Mouse (Mus musculus): ENCODE results near the gene Stard3.
A peak's percentile ranks its signal among the peaks of the same experiment; 100 is the strongest.

Gene Stard3

DNA sequence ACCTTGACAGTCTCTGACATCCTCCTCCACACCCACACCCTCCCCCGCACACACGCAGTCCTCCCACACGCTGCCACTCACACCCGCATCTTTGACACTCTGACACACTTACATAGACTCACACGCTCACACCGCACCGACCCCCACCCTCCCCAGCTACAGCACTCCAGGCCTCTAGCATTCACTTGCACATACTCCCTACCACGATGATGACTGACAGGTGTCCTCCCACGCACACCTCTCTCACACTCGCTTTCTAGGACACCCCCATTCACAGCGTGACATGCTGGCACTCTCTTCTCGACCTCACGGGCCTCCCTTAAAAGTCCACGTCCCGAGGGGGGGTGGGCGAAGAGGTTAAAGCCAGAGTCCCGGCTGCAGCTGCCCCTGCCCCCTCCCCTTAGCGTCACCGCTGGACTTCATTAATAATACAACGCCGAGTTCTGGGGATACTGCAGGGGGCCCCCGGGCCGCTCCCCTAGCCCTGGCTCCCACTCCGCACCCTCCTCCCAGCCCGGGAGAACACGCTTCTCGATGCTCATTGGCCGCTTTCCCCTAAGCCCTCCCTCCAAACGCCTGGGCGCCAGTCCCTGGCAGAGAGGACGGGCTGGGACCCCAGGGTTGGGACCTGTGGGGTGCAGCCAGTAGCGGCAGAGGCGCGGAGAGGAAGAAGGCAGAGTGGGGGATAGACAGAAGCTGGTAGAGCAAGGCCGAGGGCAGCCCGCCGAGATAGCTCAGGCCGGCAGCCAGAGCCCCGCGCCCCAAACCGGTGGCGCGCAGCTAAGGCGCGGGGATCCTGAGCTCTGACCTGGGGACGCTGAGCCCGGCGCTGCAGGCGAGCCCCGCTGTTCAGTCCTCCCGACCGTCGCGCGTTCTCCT is 9.8 kb upstream of the Stard3 start, which contains the start of gene Ppp1r1b:
Ppp1r1b (plus strand) TSS at position 322 of the 879 bp plus-strand sequence.
- no peak for DNase-seq (ENCODE audit: low spot score)

DNA sequence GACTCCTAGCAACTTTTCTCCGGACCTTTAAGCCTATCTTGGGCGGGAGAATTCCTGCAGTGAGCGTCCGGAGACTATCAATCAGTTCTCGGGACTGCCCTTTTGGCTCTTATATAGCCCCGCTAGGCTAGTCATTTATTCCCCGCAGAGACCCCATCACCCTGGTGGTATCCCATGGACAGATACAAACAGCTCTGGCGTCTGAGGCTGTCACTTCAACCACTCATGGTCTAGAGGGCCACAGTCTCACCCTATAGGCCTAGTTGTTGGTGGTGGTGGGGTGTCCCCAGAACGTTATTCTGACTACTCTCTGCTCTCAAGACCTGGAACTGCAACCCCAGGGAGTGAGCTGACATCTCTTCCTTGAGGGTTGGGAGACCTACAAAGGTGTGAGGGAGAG is 8.9 kb upstream of the Stard3 start:
- no peak for DNase-seq (ENCODE audit: low spot score)

DNA sequence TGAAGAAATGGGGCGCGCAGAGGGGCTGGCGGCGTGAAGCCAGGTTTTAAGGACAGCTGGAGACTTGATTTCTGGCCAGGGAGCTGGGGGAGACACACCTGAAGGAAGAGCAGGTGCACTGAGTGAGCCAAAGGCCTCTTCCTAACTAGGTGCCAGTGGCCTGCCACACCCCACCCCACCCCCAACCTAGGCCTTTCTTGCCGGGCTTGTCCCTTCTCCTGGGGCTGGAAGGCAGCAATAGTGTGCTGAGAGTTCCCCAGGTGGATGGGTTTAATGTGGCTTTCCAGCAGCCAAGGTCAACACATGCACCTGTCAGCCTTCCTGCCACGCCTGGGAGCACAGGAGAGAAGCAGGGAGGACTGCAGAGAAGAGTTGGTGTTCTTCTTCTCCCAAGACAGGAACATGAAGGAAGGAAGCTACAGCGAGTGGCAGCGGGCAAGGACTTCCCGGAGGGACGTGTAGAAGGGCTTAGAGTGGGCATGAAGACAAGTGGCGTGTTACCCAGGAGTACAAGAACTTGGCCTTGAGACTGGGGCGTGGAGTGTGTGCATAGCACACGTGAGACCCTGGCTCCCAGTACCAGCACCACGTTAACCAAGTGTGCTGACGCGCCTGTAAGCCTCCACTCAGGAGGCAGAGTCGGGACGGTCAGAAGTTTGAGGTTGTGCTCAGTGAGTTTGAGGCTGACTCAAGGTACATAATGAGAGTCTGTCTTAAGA is 5.7 kb upstream of the Stard3 start:
- DNase-seq (ENCODE audit: low spot score) = no peak

DNA sequence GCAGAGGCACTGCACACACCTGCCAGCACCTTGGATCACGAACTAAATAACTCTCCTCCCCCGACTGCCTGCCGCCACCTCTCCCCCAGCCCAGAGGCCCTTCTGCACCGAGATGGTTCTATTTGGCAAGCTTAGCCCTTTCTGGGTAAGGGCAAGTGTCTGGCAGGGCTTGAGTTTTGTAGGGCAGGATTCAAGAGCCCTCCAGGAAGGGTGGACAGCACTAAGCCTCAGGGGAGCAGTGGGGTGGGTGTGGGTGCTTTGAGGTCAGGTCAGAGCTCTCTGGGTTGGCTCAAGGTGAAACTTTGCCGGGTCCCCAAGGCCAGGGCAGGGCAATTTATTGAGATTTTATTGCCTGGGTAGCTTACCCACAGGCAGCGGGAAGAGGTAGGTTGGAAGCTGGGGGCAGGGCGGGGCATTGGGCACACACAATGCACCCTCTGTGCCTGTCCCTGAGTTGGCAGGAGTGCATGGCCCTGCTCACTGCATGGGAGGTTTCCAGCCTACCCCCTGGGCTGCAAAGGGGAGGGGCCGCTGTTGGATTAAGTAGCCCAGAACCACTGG is 4.4 kb upstream of the Stard3 start:
- no peak for DNase-seq (ENCODE audit: low spot score)

DNA sequence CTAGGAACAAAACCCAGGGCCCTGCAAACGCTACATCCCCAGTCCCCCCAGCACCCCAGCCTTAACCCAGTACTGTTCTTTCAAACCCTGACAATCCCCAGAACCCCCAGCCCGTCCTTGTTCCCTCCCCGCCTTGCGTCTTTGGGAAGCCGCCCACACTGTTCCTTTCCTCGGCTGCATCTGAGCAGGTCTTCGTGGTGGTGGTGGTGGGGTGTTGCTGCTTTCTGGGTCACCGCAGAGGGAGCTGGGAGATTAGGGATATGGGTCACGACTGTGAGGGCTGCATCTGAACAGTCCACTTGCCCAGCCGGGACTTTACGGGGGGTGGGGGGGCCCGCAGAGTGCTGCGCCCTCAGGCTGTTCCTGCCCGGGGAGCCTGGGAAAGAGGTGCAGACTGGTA is 3.7 kb upstream of the Stard3 start:
- DNase-seq (ENCODE audit: low spot score) = no peak

DNA sequence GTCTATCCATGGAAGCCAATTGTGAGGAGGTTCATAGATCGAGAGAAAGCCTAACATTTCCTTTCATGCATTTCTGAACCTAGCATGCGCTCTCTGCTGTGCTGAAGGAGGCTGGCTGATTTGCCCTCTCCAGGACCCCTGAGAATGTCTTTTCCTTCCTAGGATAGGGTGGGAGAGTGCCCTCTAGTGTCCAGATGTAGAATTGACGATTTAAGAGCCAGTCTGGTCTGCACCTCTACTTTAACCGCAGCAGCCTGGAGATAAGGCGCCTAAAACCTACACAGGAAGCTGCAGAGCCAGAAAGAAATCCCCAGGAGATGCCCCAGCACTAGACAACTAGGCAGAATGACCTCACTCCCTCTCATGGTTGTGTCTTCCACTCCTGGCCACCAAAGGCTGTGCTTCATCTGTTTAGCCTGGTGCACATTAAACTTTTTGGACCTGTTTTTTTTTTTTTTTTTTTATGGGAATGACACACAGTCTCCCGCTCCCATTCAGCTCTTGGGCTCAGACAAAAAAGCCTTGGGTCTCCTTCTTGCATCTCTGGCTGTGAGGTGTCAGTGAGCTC is 2.4 kb upstream of the Stard3 start:
- no peak for DNase-seq (ENCODE audit: low spot score)

DNA sequence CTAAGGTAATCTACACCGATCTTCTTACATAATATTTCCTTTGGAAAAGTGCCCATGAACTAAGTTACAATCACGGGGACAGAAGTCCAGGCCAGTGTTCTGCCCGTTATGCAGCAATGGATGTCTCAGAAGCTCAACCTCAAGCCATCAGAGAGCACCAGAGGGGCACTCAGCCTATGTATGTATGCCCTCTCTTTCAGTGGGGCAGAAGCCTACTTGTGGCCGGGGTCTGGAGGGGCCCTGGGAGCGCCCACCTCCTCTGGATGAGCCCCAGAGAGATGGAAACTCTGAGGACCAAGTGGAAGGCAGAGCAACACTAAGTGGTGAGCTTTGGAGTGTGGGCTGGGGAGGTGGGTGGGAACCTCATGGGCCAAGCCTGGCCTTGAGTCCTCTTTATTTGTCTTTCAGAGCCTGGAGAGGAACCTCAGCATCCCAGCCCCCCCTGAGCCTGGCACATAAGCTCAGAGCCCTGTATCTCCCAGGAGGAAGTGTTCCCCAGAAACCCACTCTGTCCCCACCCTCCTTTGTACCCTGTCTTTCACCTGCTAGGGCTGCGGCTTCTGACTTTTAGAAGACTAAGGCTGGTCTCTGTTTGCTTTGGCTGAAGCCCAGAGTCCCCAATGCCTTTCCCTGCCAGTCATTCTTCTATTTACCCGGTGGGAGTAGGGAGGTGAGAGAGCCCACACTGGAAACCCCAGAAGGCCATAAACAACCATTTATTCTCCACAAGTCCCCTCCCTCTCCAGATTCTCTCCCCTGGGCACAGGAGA is 1.4 kb upstream of the Stard3 start:
- no peak for DNase-seq (ENCODE audit: low spot score)

DNA sequence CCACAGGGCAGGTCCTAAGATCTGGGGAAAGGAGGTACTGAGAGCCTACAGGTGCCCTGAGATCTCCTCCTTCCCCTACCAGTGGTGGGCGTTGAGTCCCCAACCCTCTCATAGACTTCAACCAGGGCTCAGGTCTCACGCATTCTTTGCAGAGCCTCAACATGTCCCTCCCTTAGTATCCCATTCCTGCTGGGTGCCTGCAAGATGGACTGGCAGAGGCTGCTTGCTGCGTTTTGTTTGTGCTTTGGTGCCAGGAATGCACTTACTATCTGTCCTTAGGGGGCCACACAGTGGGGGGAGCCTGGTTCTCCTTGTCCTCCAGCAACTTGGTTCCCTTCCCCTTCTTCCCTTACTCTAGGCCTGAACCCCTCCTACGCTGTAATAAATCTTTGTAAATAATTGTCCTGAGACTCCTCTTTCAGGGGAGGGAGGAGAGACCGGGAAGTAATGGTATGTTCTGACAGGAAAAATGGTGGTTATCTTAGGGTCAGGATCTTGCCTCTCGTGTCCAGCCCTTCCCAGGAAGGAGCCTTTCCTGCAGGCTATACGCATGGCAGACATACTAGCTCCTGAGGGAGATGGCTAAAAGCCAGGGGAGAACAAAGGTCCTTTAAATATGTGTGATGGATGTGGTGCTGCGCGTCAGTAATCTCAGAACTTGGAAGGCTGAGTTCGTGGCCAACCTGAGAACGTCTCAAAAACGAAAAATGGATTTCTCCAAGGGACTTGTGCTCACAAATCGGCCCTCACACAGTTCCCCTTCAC is 590 bp upstream of the Stard3 start:
- no peak for DNase-seq (ENCODE audit: low spot score)

DNA sequence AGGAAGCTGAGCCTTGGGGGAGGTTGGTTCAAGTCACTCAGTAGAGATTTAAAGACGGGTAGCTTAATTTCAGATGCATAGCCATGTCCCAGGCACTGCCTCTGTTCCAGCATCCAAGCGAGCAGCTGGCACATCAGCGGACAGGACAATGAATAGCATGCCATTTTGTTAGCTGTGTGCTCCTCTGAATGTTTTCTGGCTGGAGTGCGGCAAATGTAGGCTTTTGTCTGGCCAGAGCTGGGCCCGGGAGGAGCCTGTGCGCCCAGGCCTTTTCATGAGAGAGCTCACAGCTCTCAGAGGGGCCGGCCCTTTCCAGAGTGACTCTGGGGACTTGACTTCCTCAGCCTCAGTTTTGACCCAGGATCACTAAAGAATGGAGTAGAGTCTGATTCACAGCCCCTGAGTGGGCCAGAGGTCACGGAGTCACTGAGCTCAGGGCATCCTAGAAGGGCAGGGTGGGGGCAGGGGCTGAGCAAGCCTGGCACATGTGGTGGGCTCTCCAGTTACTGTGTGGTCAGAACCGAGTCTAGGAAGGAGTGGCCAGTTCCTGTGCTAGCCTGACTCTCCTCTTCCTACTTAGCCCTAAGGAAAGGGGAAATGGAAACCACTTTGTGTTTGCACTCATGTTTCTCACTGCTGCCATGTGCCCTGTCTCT is 2.8 kb downstream of the Stard3 start:
- no peak for DNase-seq (ENCODE audit: low spot score)

DNA sequence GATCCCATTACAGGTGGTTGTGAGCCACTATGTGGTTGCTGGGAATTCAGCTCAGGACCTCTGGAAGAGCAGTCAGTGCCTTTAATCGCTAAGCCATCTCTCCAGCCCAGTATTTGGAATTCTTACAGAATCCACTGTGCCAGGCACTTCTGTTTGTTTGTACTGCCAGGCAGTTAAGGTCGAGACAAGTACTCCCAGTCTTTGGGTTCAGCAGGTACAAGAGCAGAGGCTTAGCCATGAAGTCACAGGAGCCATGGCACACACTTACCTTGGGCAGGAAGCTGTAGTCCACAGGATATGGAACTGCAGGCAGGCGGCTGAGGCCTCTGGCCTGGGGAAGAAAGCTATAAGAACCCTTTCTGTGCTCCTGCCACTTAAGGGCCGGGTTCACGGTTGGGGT is 5.6 kb downstream of the Stard3 start:
- DNase-seq (ENCODE audit: low spot score) = no peak

DNA sequence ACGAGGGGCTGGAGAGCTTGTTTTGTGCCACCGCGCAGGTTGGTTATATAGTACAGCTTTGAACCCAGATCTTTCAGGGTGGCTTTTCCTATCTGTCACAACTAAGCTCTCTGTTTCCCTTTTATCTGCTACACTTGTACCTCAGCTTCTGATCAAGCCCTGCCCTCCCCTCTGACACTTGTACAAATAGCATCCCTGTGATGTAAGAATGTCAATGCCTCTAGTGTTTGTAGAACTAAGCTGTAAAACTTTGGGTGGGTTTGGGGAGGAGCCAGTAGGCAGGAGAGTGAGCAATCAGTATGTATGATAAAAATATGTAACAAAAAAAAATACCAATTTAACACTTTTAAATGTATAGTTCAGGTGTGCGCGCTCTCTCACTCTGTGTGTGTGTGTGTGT is 6.2 kb downstream of the Stard3 start:
- DNase-seq (ENCODE audit: low spot score) = no peak

DNA sequence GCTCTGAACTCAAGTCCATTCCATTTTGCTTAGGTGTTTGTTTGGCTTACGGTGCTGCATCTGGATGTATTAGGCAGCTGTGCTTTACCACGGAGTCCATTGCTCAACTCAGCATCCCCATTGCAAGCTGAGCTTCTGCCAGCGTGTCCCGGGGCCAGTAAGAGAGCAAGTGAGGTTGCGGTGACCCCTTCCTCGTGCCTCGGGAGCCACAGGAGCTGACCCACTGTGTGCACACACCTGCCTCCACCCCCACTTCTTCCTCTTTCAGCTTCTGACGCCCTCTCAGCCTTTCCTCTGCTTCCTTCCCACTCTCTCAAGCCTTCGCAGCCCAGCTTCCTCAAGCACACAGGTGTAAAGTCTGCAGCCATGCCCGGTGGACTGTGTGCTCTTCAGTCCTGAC is 8.1 kb downstream of the Stard3 start:
- no peak for DNase-seq (ENCODE audit: low spot score)

DNA sequence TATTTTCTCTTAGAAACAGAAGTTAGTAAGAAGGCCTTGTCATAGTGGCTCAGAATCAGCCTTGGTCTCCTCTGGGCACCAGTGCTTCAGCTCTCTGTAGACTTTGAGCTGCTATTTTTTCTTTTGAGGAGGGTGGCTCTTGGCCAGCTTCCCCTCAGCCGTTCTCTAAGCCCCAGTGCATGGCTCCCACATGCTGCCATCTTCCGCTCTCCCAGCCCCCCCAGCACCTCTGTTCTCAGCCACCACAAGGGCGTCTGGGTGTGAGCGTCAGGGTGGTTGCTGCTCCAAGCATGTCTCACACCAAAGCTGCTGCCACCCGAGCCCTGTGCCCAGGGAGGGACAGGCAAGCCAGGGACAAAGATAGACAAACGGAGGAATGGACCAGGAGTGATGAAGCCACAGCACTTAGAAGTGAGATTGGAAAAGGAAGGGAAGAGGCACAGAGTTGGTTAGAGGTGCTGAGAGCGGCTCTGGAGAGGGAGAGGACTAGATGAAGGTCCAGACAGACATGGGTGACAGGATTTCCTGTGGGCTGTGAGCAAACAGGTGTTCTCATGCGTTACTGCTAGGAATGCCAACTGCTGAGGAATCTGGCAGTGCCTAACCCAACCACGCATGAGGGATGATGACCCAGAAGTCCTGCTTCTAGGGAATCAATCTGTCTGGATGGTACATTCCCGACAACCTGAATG is 9.1 kb downstream of the Stard3 start:
- no peak for DNase-seq (ENCODE audit: low spot score)

DNA sequence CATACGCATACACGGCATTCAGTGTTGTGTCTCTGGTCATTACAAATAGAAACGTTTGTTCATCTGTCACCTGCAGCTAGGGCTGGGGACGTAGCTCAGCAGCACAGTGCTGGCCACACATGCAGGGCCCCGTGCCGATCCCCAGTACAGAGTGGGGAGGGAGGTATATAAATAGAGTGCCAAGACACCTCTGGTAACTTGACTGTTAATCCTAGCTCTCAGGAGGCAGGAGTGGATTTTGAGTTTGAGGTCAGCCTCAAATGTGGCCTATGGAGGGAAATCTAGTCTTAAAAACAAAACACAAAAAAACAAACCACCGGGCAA is 9.7 kb downstream of the Stard3 start:
- DNase-seq (ENCODE audit: low spot score) = no peak

DNA sequence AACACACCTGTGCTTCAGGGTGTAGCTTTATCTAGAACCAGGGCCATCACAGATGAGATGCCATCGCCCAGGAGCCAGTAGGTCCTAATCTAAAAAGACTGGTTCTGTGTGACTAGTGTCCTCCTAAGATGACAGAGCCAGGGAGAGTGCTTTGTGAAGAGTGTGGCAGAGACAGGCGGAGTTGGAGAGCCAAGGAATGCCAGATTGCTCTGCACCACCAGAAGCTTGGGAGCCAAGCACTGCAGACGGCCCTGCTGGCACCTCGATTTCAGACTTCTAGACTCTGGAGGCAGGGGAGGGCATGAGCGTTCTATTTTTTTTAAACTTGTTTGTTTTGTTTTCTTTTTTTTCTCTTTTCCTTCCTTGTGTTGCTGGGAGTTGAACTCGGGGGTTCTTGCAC is 11.2 kb downstream of the Stard3 start:
- no peak for DNase-seq (ENCODE audit: low spot score)

DNA sequence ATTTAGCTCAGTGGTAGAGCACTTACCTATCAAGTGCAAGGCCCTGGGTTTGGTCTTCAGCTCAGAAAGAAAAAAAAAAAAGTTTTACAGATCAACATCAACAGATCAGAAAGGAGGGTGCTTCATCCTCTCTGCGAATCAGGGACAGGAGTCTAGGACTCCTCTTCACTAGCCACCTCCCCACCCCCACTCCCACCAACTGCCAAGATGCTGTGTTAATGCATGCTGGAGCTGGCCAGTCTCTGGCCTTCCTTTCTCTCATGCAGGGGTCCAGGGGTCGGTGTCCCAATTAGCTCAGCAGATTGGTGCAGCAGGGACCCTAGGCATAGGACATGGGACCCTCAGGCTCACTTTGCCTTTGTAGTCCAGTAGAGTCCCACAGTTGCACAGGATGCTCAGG is 12.4 kb downstream of the Stard3 start:
- DNase-seq (ENCODE audit: low spot score) = no peak

DNA sequence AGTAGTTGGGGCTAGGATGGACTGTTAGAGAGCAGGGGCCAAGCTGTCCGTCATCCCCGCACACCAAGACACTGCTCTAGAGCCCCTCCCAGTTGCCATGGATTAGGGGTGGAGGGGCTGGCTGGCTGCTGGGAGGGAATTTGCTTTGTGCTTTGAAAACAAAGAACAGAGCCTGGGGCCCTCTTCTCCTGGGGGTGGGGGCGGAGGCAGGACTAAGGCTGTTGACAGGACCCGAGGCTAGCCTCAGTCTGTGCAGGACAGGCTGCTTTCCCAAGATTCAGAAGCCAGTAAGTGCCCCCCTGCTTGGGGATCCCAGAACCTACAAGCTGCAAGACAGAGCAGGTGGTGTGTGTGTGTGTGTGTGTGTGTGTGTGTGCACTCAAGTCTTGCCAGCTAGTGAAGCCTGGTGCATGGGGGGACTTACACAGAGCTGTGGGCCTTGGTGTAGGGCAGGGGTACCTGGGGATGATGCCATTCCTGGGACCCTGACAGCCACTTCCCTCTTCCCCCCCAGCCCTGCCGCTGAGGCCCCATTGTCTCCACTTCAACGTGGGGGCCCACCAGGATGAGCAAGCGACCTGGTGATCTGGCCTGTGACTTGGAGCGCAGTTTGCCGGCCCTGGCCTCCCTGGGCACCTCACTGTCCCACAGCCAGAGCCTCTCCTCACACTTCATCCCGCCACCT is 13.5 kb downstream of the Stard3 start:
- no peak for DNase-seq (ENCODE audit: low spot score)

DNA sequence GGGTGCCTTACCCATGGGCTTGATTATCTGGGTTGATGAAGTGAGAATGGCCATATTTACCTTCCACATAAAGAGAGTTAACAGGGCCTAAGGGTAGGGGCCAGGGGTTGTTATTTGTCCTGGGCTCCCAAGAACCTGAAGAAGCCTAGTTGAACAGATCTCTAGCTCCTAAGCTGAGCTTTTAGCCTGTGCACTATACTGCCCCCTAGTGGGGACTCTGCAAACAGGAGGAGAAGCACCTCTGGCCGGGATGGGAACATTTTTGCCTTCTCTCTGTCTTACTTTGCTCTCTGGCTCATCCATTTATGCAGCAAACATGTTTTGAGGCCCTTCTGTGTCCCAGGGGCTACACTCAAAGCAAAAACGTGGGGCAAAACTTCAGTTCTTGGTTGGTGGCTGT is 14.2 kb downstream of the Stard3 start:
- peak; percentile 63 for DNase-seq (ENCODE audit: low spot score)

DNA sequence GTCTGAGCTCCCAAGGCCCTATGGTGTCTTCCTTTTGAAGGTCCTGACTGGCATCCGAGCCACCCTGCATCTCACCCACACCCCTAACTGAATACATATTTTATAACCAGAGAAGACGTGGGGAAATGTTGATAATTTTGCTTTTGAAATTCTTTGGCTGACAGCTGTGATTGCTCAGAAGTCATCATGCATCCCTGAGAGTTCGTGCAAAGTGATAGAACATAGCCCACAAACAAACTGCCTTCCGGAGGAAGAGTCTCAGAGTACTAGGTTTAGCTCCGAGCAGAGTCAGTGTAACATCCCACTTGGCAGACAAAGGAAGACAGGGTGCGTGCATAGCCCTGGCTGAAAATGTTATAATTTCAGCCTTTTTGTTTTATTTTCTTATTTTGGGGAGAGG is 15.1 kb downstream of the Stard3 start:
- DNase-seq (ENCODE audit: low spot score) = no peak

DNA sequence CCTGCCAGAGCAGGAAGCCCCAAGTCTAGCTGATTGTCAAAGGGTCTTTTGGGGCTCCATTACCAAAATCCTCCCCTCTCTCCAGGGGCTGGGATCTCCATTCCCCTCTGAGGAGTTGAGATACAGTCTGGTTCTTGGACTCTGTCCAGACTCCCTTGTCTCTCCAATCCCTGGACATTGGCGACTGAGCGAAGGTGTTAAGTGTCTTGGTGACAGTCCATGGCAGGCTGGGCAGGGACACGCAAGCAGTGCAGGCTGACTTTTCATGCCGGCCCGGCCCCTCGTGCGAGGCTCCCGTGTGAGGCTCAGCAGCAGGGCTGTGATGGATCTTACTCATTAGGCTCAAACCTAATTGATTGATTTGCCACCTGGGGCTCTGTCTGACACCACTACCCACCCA is 16.1 kb downstream of the Stard3 start:
- DNase-seq (ENCODE audit: low spot score) = no peak

Measured in urinary bladder, postnatal 25 days (tissue).